In genomic region chr6:54478646-54479324, GRCm38 (mm10) we compare ENCODE assay signal across 8 mouse cellular contexts. TPM values are rescaled to one million over a fixed set of nuclear protein-coding genes. Genes with fewer than 3 reads are reported as not detected.
A peak's percentile ranks its signal among the peaks of the same experiment; 100 is the strongest.
DNase-seq lines count a peak whose midpoint lies in the region; ATAC-seq lines count a peak whose summit lies in the region.

No protein-coding gene starts in this region.

- WGBS in kidney, embryonic 14.5 days: 79% methylated on average over 5 of the region's 5 CpGs

- H3K27ac ChIP-seq in kidney, embryonic 14.5 days (ENCODE audit: low read depth, low read length): no peak overlapping the region

- DNase-seq in kidney, adult 18-20 months: peak; percentile 31
- peak; percentile 9 for DNase-seq in NIH3T3 (ENCODE audit: low read depth)
- peak; percentile 57 for DNase-seq in cerebellum, adult 8-10 months
- DNase-seq in kidney, postnatal 25 days: peak; percentile 44 to 61
- no peak for DNase-seq in urinary bladder, postnatal 25 days (ENCODE audit: low spot score)
- no peak for DNase-seq in spleen, postnatal 14 days (ENCODE audit: low spot score in 2 of 2)
- no peak for DNase-seq in ovary, postnatal 10 days (ENCODE audit: low spot score)

- H3K27me3 ChIP-seq in kidney, embryonic 14.5 days (ENCODE audit: control insufficient read depth, insufficient read depth, low read length): no peaks in the 10 kb centered on the region

- no peak overlapping the region for H3K4me2 ChIP-seq in kidney, embryonic 14.5 days (replicated peaks; ENCODE audit: low read depth, low read length)

- no peaks in the 10 kb centered on the region for H3K9me3 ChIP-seq in kidney, embryonic 14.5 days (ENCODE audit: control insufficient read depth, low read length)

- no peak overlapping the region for H3K9ac ChIP-seq in kidney, embryonic 14.5 days (ENCODE audit: low read depth, low read length)

- no peaks in the 10 kb centered on the region for H3K36me3 ChIP-seq in kidney, embryonic 14.5 days (ENCODE audit: control insufficient read depth, insufficient read depth, low read length)

- H3K4me3 ChIP-seq in kidney, embryonic 14.5 days (ENCODE audit: low read length): no peak overlapping the region

- ATAC-seq in kidney, embryonic 14.5 days (ENCODE audit: low FRiP score, low TSS enrichment): no peak

- H3K4me1 ChIP-seq in kidney, embryonic 14.5 days (ENCODE audit: control insufficient read depth, insufficient read depth, low read length): no peaks in the 10 kb centered on the region

RNA-seq across cellular contexts. Expression of gene Wipf3, which starts 49.4 kb away (rescaled TPM):
- polyA plus RNA-seq in kidney, embryonic 14.5 days (2014; fragmentation: Nextera tagmentation; extraction: Ambion mirVana): 2.3 and 2.7 TPM in 2 replicates

Comparison
In these comparisons a context has a peak if more than half of its experiments do, and no peak if none do; other contexts are left out.
1. DNase-seq: peak in kidney, adult 18-20 months (single experiment), NIH3T3 (single experiment), cerebellum, adult 8-10 months (single experiment) and kidney, postnatal 25 days (2 of 2); none in urinary bladder, postnatal 25 days (single experiment), spleen, postnatal 14 days (0 of 2) and ovary, postnatal 10 days (single experiment).